Mouse (Mus musculus) heart, adult 2 months (tissue): ENCODE data around the gene Lep. TPM values are rescaled to one million over a fixed set of nuclear protein-coding genes. Genes with fewer than 3 reads are reported as not detected.
A peak's percentile ranks its signal among the peaks of the same experiment; 100 is the strongest.

Experiments
- DNase-seq, 2 experiments: peaks; one replicate each; pipeline ENCODE4 v3.0.0; 2021
- H3K27ac ChIP-seq: fragments of 200-600 bp; 2 replicates; pipeline ENCODE4 v1.8.1; 2022
- H3K27me3 ChIP-seq: fragments of 200-500 bp; 2 replicates; pipeline ENCODE4 v1.6.1; 2012; ENCODE audit warnings: mild to moderate bottlenecking, low read length, inconsistent platforms, mixed read lengths; ENCODE audit not compliant: control insufficient read depth, insufficient read depth
- H3K36me3 ChIP-seq: fragments of 200-500 bp; 2 replicates; pipeline ENCODE4 v1.6.1; 2012; ENCODE audit warnings: low read length, inconsistent platforms; ENCODE audit not compliant: control insufficient read depth, insufficient read depth
- H3K4me1 ChIP-seq: fragments of 200-500 bp; 2 replicates; pipeline ENCODE4 v1.6.1; 2011; ENCODE audit warnings: low read length; ENCODE audit not compliant: control insufficient read depth, insufficient read depth
- H3K4me3 ChIP-seq: fragments of 200-600 bp; 2 replicates; pipeline ENCODE4 v1.8.1; 2022
- H3K79me2 ChIP-seq: fragments of 200-500 bp; replicated peaks from 2 replicates; pipeline ENCODE4 v1.6.1; 2012; ENCODE audit warnings: mild to moderate bottlenecking, inconsistent platforms, low read length, moderate library complexity, mixed read lengths; ENCODE audit not compliant: control insufficient read depth, insufficient read depth
- H3K9ac ChIP-seq: fragments of 200-500 bp; 2 replicates; pipeline ENCODE4 v1.6.1; 2012; ENCODE audit warnings: low read depth, mild to moderate bottlenecking, control low read depth, inconsistent platforms, low read length, mixed read lengths
- CTCF ChIP-seq: fragments of 200-600 bp; IDR thresholded peaks from 2 replicates; pipeline ENCODE4 v1.8.1; 2022; ENCODE audit warnings: antibody characterized with exemption, mild to moderate bottlenecking, moderate library complexity
- EP300 ChIP-seq: fragments of 200-500 bp; IDR thresholded peaks from 2 replicates; pipeline ENCODE4 v1.6.1; 2011; ENCODE audit warnings: low read depth, low read length, control low read depth; ENCODE audit not compliant: insufficient read depth
- POLR2A ChIP-seq: fragments of 200-500 bp; IDR thresholded peaks from 2 replicates; pipeline ENCODE4 v1.6.1; 2011; ENCODE audit warnings: mild to moderate bottlenecking, low read depth, low read length, control low read depth; ENCODE audit not compliant: insufficient read depth
- WGBS: fragments of 180-500 bp; shearing (Covaris S2); methylation state at CpG from one replicate; pipeline ENCODE4 v1.1.7; 2018; 5-methylcytosine and 5-hydroxymethylcytosine counted together
- intact Hi-C: fragments of 180-260 bp; cut with DNase I; formaldehyde crosslinking; loops from one replicate; pipeline ENCODE4 v1.15.1; 2025
- polyA plus RNA-seq: library from polyadenylated mRNA; depleted of rRNA; stranded (reverse); fragments of >200 nt; gene quantifications from 2 replicates; pipeline ENCODE4 v1.2.3, GENCODE M21; 2012
- total RNA-seq, 2 experiments: library from RNA; stranded (reverse); gene quantifications; 2 replicates each; pipeline ENCODE4 v1.2.3; 2021

The Lep gene
- total and polyA plus RNA-seq, 3 experiments = 0.08 to 1.9 (median 0.30) TPM

DNA sequence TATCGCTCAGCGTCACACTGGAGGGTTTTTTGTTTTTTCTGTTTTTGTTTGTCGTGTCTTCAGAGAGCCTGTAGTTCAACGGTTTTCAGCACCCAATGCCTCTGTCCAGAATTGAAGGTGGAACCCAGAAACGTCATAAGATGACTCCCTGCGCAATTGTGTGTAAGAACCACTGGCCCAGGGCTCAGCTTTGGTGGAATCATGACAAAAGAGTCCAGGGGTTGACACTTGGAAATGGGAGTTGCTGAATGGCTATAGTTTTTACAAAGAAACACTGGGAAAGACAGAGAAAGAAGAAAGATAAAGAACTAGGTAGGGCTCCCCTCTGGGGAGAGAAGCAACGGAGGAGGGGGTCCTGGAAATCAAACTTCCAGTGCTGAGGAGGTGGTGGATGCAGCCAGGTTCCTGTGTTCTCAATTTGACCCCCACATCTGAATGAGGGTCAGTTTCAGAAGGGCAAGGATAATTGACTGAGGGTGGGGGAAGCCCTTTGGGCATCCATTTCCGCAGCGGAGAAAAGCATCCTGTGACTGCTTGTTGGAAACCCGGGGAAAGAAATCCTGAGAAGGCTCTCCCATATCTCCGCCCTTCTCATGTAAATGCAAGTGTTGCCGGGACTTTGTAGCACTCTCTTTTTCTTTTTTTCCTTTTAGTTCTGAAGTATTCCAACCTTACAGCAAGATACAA lies 34.1 kb upstream of the Lep start:
- Histone ChIP-seq H3K4me3 (no peak overlapping the region), H3K9ac (no peak overlapping the region), H3K79me2 (no peaks in the 10 kb centered on the region), H3K4me1 (peaks cover 1% of the 10 kb centered on the region; the same call in 1 of the 2 replicates), H3K36me3 (no peaks in the 10 kb centered on the region), H3K27me3 (peaks cover 2% of the 10 kb centered on the region; the same call in 1 of the 2 replicates), H3K27ac (no peak overlapping the region)
- WGBS = 37% methylated on average over 12 of the region's 12 CpGs
- TF ChIP-seq POLR2A = no peak
- no peak for TF ChIP-seq EP300
- TF ChIP-seq CTCF = no peak
- no peak for DNase-seq
- intact Hi-C loops = loop anchor here (10.0 kb wide), 1 partner anchor 711 kb away; no protein-coding TSS in a partner anchor

DNA sequence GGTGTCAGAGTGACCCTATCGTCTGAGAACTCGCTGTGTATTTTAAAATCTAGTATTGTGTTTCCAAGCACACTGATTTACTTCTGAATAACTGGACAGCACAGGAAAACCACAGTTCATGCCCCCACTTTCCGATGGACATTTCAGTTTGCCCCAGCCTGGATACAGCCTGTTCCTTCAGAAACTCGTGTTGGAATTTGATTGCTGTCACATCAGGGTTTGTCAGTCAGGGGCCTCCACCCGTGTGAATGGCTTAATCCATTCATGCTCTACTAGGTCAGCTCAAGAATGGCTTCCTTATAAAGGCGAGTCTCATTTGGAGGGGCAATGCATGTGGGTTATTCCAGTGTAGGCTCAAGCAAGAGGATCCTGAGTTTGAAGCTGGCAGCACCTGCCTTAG lies 33.3 kb upstream of the Lep start:
- no peak for DNase-seq
- H3K9ac ChIP-seq = no peak overlapping the region
- no peak overlapping the region for H3K4me3 ChIP-seq
- H3K27ac ChIP-seq = no peak overlapping the region
- H3K4me1 ChIP-seq = peaks cover 1% of the 10 kb centered on the region; the same call in 1 of the 2 replicates
- peaks cover 2% of the 10 kb centered on the region; the same call in 1 of the 2 replicates for H3K27me3 ChIP-seq
- no peak for TF ChIP-seq POLR2A
- intact Hi-C loops = loop anchor here (10.0 kb wide), 1 partner anchor 712 kb away; no protein-coding TSS in a partner anchor
- WGBS = 50% methylated on average over 6 of the region's 6 CpGs
- no peaks in the 10 kb centered on the region for H3K36me3 ChIP-seq
- no peaks in the 10 kb centered on the region for H3K79me2 ChIP-seq

- 58% methylated on average over 5 of the region's 5 CpGs for WGBS
- H3K4me3 ChIP-seq = no peak overlapping the region
- H3K27ac ChIP-seq = no peak overlapping the region
- no peaks in the 10 kb centered on the region for H3K36me3 ChIP-seq
- TF ChIP-seq POLR2A = no peak
- TF ChIP-seq EP300 = no peak
- TF ChIP-seq CTCF = no peak
- intact Hi-C loops = loop anchor here (10.0 kb wide), 1 partner anchor 713 kb away; no protein-coding TSS in a partner anchor
- no peak for DNase-seq
- no peaks in the 10 kb centered on the region for H3K79me2 ChIP-seq
- peaks cover 2% of the 10 kb centered on the region; the same call in 1 of the 2 replicates for H3K27me3 ChIP-seq
- H3K9ac ChIP-seq = no peak overlapping the region
- H3K4me1 ChIP-seq = peaks cover 1% of the 10 kb centered on the region; the same call in 1 of the 2 replicates
These were observed 31.9 kb upstream of the Lep start for GRCm38 (mm10) chr6:29028129-29028528.

- 49% methylated on average over 6 of the region's 6 CpGs for WGBS
- H3K79me2 ChIP-seq = no peaks in the 10 kb centered on the region
- H3K4me1 ChIP-seq = no peaks in the 10 kb centered on the region; the same call in 1 of the 2 replicates
- TF ChIP-seq POLR2A = no peak
- no peak for TF ChIP-seq CTCF
- TF ChIP-seq EP300 = no peak
- H3K4me3 ChIP-seq = no peak overlapping the region
- intact Hi-C loops = loop anchor here (10.0 kb wide), 1 partner anchor 715 kb away; no protein-coding TSS in a partner anchor
- no peaks in the 10 kb centered on the region for H3K36me3 ChIP-seq
- no peak overlapping the region for H3K27ac ChIP-seq
- H3K27me3 ChIP-seq = peaks cover 2% of the 10 kb centered on the region; the same call in 1 of the 2 replicates
- no peak overlapping the region for H3K9ac ChIP-seq
- no peak for DNase-seq
These were observed 30.5 kb upstream of the Lep start for GRCm38 (mm10) chr6:29029521-29029920.

GRCm38 (mm10) chr6:29031216-29031615 lies 28.8 kb upstream of the Lep start:
- H3K4me3 ChIP-seq = no peak overlapping the region
- 21% methylated on average over 6 of the region's 6 CpGs for WGBS
- no peaks in the 10 kb centered on the region for H3K36me3 ChIP-seq
- no peak overlapping the region for H3K27ac ChIP-seq
- intact Hi-C loops = no loop called here
- TF ChIP-seq CTCF = no peak
- TF ChIP-seq POLR2A = no peak
- TF ChIP-seq EP300 = no peak
- H3K79me2 ChIP-seq = no peaks in the 10 kb centered on the region
- H3K9ac ChIP-seq = no peak overlapping the region
- no peaks in the 10 kb centered on the region; the same call in 1 of the 2 replicates for H3K4me1 ChIP-seq
- peak; percentile 40 to 65 for DNase-seq
- H3K27me3 ChIP-seq = peaks cover 2% of the 10 kb centered on the region; the same call in 1 of the 2 replicates

DNA sequence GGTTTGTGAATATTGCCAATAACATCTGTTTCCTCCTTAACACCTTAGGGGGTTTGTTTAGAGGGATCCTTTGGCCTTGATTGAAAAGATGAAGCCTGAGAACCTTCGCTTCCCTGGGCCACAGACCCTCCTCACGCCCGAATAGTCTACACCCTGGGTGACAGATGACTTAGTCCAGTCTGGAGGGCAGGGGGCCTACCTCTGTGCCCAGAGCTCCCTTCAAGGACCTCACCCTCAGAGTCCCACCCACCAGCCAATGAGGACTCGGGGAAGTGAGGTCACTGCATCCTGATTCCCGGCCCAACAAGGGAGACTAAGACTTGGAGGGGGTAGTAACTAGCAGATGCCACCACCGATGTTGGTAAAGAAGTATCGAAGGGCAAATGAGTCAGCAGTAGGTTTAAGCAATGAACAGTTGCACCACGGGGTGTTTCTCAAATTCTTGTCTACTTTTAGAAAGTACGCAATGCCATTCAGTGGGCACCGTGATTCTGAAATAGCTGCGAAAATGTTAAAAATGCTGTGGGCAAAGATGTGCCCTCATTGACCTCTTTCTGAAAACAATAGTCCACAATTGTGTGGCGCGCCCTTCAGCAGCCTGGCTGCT lies 28.2 kb upstream of the Lep start:
- intact Hi-C loops = no loop called here
- DNase-seq = no peak
- TF ChIP-seq CTCF = no peak
- no peak for TF ChIP-seq EP300
- TF ChIP-seq POLR2A = no peak

More for the DNA sequence above, 28.2 kb upstream of the Lep start:
- peaks cover under 1% of the 10 kb centered on the region; the same call in 1 of the 2 replicates for H3K27me3 ChIP-seq
- no peak overlapping the region for H3K27ac ChIP-seq
- H3K79me2 ChIP-seq = no peaks in the 10 kb centered on the region
- no peaks in the 10 kb centered on the region; the same call in 1 of the 2 replicates for H3K4me1 ChIP-seq
- no peak overlapping the region for H3K4me3 ChIP-seq
- no peak overlapping the region for H3K9ac ChIP-seq
- no peaks in the 10 kb centered on the region for H3K36me3 ChIP-seq
- 88% methylated on average over 13 of the region's 13 CpGs for WGBS
